Mouse (Mus musculus) forebrain, embryonic 14.5 days (tissue): ENCODE results near the gene Pfn1. TPM values are rescaled to one million over a fixed set of nuclear protein-coding genes. Genes with fewer than 3 reads are reported as not detected.

Experiments
- ATAC-seq: fragments of 200-750 bp; cut with Nextera tagmentation; 2 replicates; pipeline ENCODE4 v1.8.0; 2017; ENCODE audit warnings: mild to moderate bottlenecking, moderate library complexity
- DNase-seq: peaks from one replicate; pipeline ENCODE4 v3.0.0-alpha.2; 2015; ENCODE audit warnings: low spot score
- H3K27ac ChIP-seq: fragments of 300-500 bp; sonication (generic); 2 replicates; pipeline ENCODE4 v1.5.1; 2014; ENCODE audit warnings: low read depth, mild to moderate bottlenecking, control low read depth, low read length, moderate library complexity
- H3K27me3 ChIP-seq: fragments of 300-500 bp; sonication (generic); replicated peaks from 2 replicates; pipeline ENCODE4 v1.6.1; 2014; ENCODE audit warnings: low read length, control low read depth, mixed read lengths; ENCODE audit not compliant: control insufficient read depth, insufficient read depth
- H3K36me3 ChIP-seq: fragments of 300-500 bp; sonication (generic); 2 replicates; pipeline ENCODE4 v1.6.1; 2014; ENCODE audit warnings: low read length, control low read depth; ENCODE audit not compliant: control insufficient read depth, insufficient read depth
- H3K4me1 ChIP-seq: fragments of 300-500 bp; sonication (generic); 2 replicates; pipeline ENCODE4 v1.6.1; 2014; ENCODE audit warnings: antibody characterized with exemption, low read length, control low read depth; ENCODE audit not compliant: control insufficient read depth, insufficient read depth
- H3K4me2 ChIP-seq: fragments of 300-500 bp; sonication (generic); 2 replicates; pipeline ENCODE4 v1.6.1; 2014; ENCODE audit warnings: mild to moderate bottlenecking, control low read depth, low read length
- H3K4me3 ChIP-seq: fragments of 300-500 bp; sonication (generic); 2 replicates; pipeline ENCODE4 v1.5.1; 2014; ENCODE audit warnings: low read depth, low read length, control low read depth
- H3K9ac ChIP-seq: fragments of 300-500 bp; sonication (generic); 2 replicates; pipeline ENCODE4 v1.6.1; 2014; ENCODE audit warnings: mild to moderate bottlenecking, low read length, control low read depth, moderate library complexity
- H3K9me3 ChIP-seq: fragments of 300-500 bp; sonication (generic); replicated peaks from 2 replicates; pipeline ENCODE4 v1.6.1; 2016; ENCODE audit warnings: low read length, control low read depth, mixed read lengths; ENCODE audit not compliant: control insufficient read depth
- WGBS: fragments of 180-500 bp; shearing (Covaris S2); extraction: QIAGEN DNeasy Blood & Tissue Kit; methylation state at CpG from one replicate; pipeline ENCODE4 v1.1.7; 2014; 5-methylcytosine and 5-hydroxymethylcytosine counted together
- polyA plus RNA-seq: library from polyadenylated mRNA; unstranded; fragments of >200 nt; fragmentation: Nextera tagmentation; extraction: Ambion mirVana; gene quantifications from 2 replicates; pipeline ENCODE4 v1.2.1, GENCODE M21; 2014

The Pfn1 gene
- polyA plus RNA-seq, 1 experiment from 2014 or later, result 793 TPM

GRCm38 (mm10) chr11:70693504-70693903 is 39.1 kb upstream of the Pfn1 start:
- DNase-seq (no peak), ATAC-seq (no peak)
- H3K27ac ChIP-seq, result no peak overlapping the region
- H3K4me2 ChIP-seq, result no peak overlapping the region
- 77% methylated on average over 3 of the region's 3 CpGs for WGBS
- H3K9me3 ChIP-seq, result no peaks in the 10 kb centered on the region
- H3K9ac ChIP-seq, result no peak overlapping the region
- peaks cover 2% of the 10 kb centered on the region for H3K4me1 ChIP-seq
- no peaks in the 10 kb centered on the region for H3K36me3 ChIP-seq
- H3K4me3 ChIP-seq, result no peak overlapping the region
- no peaks in the 10 kb centered on the region for H3K27me3 ChIP-seq

GRCm38 (mm10) chr11:70689578-70689977 is 35.1 kb upstream of the Pfn1 start:
- ATAC-seq, result no peak
- 36% methylated on average over 4 of the region's 4 CpGs for WGBS
- Histone ChIP-seq H3K36me3 (peaks cover 10% of the 10 kb centered on the region; the same call in 1 of the 2 replicates), H3K27ac (no peak overlapping the region), H3K27me3 (no peaks in the 10 kb centered on the region), H3K4me3 (no peak overlapping the region), H3K4me2 (no peak overlapping the region), H3K9me3 (no peaks in the 10 kb centered on the region), H3K9ac (no peak overlapping the region), H3K4me1 (peaks cover 10% of the 10 kb centered on the region)
- DNase-seq, result no peak

- Histone ChIP-seq H3K9me3 (no peaks in the 10 kb centered on the region), H3K4me2 (peak overlapping the region; percentile 60), H3K9ac (peak overlapping the region; percentile 84), H3K27me3 (no peaks in the 10 kb centered on the region), H3K27ac (peak overlapping the region; percentile 81; the same call in 1 of the 2 replicates), H3K36me3 (peaks cover 22% of the 10 kb centered on the region), H3K4me3 (peak overlapping the region; percentile 84), H3K4me1 (peaks cover 10% of the 10 kb centered on the region)
- peak; percentile 7 for DNase-seq
- no peak for ATAC-seq
- 10% methylated on average over 8 of the region's 8 CpGs for WGBS
Measured at GRCm38 (mm10) chr11:70688372-70688771, 33.9 kb upstream of the Pfn1 start.

GRCm38 (mm10) chr11:70687601-70688199 is 33.3 kb upstream of the Pfn1 start, which contains the start of gene Camta2:
Camta2 (minus strand) TSS chr11:70688105.
- H3K27ac ChIP-seq, result peak within 1 kb of the TSS; percentile 81
- DNase-seq (peak; percentile 83), ATAC-seq (peak; percentile 84)
- peak within 1 kb of the TSS; percentile 84 for H3K4me3 ChIP-seq
- under 1% methylated on average over 51 of the region's 55 CpGs for WGBS
- H3K36me3 ChIP-seq, result peaks cover 28% of the 10 kb centered on the region
- H3K4me1 ChIP-seq, result peaks cover 10% of the 10 kb centered on the region
- H3K9ac ChIP-seq, result peak within 1 kb of the TSS; percentile 84
- no peaks in the 10 kb centered on the region for H3K27me3 ChIP-seq
- peak within 1 kb of the TSS; percentile 60 for H3K4me2 ChIP-seq
- no peaks in the 10 kb centered on the region for H3K9me3 ChIP-seq

- H3K4me2 ChIP-seq, result peak overlapping the region; percentile 60
- WGBS, result 4% methylated on average over 16 of the region's 16 CpGs
- H3K27ac ChIP-seq, result peak overlapping the region; percentile 81
- peak overlapping the region; percentile 84 for H3K9ac ChIP-seq
- peaks cover 34% of the 10 kb centered on the region for H3K36me3 ChIP-seq
- peak; percentile 73 for ATAC-seq
- peaks cover 16% of the 10 kb centered on the region for H3K4me1 ChIP-seq
- no peaks in the 10 kb centered on the region for H3K27me3 ChIP-seq
- DNase-seq, result peak; percentile 68
- no peaks in the 10 kb centered on the region for H3K9me3 ChIP-seq
- H3K4me3 ChIP-seq, result peak overlapping the region; percentile 84
Measured at GRCm38 (mm10) chr11:70686901-70687566, 32.6 kb upstream of the Pfn1 start.

- no peak for ATAC-seq
- Histone ChIP-seq H3K27ac (no peak overlapping the region), H3K27me3 (no peaks in the 10 kb centered on the region), H3K9me3 (no peaks in the 10 kb centered on the region), H3K4me1 (peaks cover 16% of the 10 kb centered on the region), H3K9ac (no peak overlapping the region), H3K36me3 (peaks cover 51% of the 10 kb centered on the region), H3K4me3 (no peak overlapping the region), H3K4me2 (no peak overlapping the region)
- WGBS, result 92% methylated on average over 5 of the region's 5 CpGs
- DNase-seq, result no peak
Measured at GRCm38 (mm10) chr11:70683640-70684039, 29.2 kb upstream of the Pfn1 start.

- H3K9ac ChIP-seq, result no peak overlapping the region
- no peaks in the 10 kb centered on the region for H3K27me3 ChIP-seq
- no peaks in the 10 kb centered on the region for H3K9me3 ChIP-seq
- H3K27ac ChIP-seq, result peak overlapping the region; percentile 72
- DNase-seq (peak; percentile 88), ATAC-seq (peak; percentile 85)
- H3K36me3 ChIP-seq, result peaks cover 57% of the 10 kb centered on the region
- H3K4me3 ChIP-seq, result no peak overlapping the region
- peaks cover 13% of the 10 kb centered on the region for H3K4me1 ChIP-seq
- peak overlapping the region; percentile 24; the same call in 1 of the 2 replicates for H3K4me2 ChIP-seq
- WGBS, result 10% methylated on average over 11 of the region's 11 CpGs
Measured at GRCm38 (mm10) chr11:70681897-70682581, 27.6 kb upstream of the Pfn1 start.

GRCm38 (mm10) chr11:70681170-70681569 is 26.7 kb upstream of the Pfn1 start:
- Histone ChIP-seq H3K4me3 (no peak overlapping the region), H3K4me2 (no peak overlapping the region), H3K27ac (no peak overlapping the region), H3K36me3 (peaks cover 62% of the 10 kb centered on the region), H3K9me3 (no peaks in the 10 kb centered on the region), H3K9ac (no peak overlapping the region), H3K27me3 (no peaks in the 10 kb centered on the region), H3K4me1 (peaks cover 8% of the 10 kb centered on the region)
- ATAC-seq, result no peak
- DNase-seq, result no peak
- 65% methylated on average over 12 of the region's 12 CpGs for WGBS
